Mouse (Mus musculus): ENCODE results near the gene Hist2h3c2. TPM values are rescaled to one million over a fixed set of nuclear protein-coding genes. Genes with fewer than 3 reads are reported as not detected.

Hist2h3c2 gene
- total RNA-seq, 2 experiments from 2014 or later: 11.4 to 12.3 TPM

- no peak overlapping the region for H3K27ac ChIP-seq
- H3K4me3 ChIP-seq: peak overlapping the region; percentile 32
- TF ChIP-seq CTCF (conservative IDR thresholded peaks at IDR 0.05): no peak
- no peak for DNase-seq (ENCODE audit: low spot score in 2 of 2)
Measured at GRCm38 (mm10) chr3:96237904-96238511, 919 bp downstream of the Hist2h3c2 start.

GRCm38 (mm10) chr3:96237335-96237903 is 1.5 kb downstream of the Hist2h3c2 start:
- no peak for TF ChIP-seq CTCF (conservative IDR thresholded peaks at IDR 0.05)
- Histone ChIP-seq H3K27ac (no peak overlapping the region), H3K4me3 (no peak overlapping the region)
- no peak for DNase-seq (ENCODE audit: low spot score in 2 of 2)

GRCm38 (mm10) chr3:96236834-96237334 is 2.0 kb downstream of the Hist2h3c2 start:
- H3K27ac ChIP-seq: no peak overlapping the region
- no peak overlapping the region for H3K4me3 ChIP-seq
- no peak for TF ChIP-seq CTCF (conservative IDR thresholded peaks at IDR 0.05)
- no peak for DNase-seq (ENCODE audit: low spot score in 2 of 2)

GRCm38 (mm10) chr3:96235836-96236235 is 3.1 kb downstream of the Hist2h3c2 start:
- no peak for TF ChIP-seq CTCF (conservative IDR thresholded peaks at IDR 0.05)

GRCm38 (mm10) chr3:96234914-96235313 is 4.0 kb downstream of the Hist2h3c2 start:
- Histone ChIP-seq H3K27ac (peak overlapping the region; percentile 36; the same call in 1 of the 2 replicates), H3K4me3 (no peak overlapping the region)
- TF ChIP-seq CTCF (conservative IDR thresholded peaks at IDR 0.05): peak; percentile 30; the same call in 1 of the 2 replicates
- DNase-seq (ENCODE audit: low spot score in 2 of 2): no peak

More at GRCm38 (mm10) chr3:96235836-96236235, 3.1 kb downstream of the Hist2h3c2 start:
- H3K27ac ChIP-seq: peak overlapping the region; percentile 36
- no peak for DNase-seq (ENCODE audit: low spot score in 2 of 2)
- H3K4me3 ChIP-seq: no peak overlapping the region

- no peak for TF ChIP-seq CTCF (conservative IDR thresholded peaks at IDR 0.05)
- DNase-seq (ENCODE audit: low spot score in 2 of 2): no peak
- H3K27ac ChIP-seq: no peak overlapping the region
- H3K4me3 ChIP-seq: no peak overlapping the region
Measured at GRCm38 (mm10) chr3:96231758-96232120, 7.2 kb downstream of the Hist2h3c2 start.

- H3K27ac ChIP-seq: no peak overlapping the region
- no peak for DNase-seq (ENCODE audit: low spot score in 2 of 2)
- TF ChIP-seq CTCF (conservative IDR thresholded peaks at IDR 0.05): no peak
- no peak overlapping the region for H3K4me3 ChIP-seq
Measured at GRCm38 (mm10) chr3:96230910-96231757, 7.8 kb downstream of the Hist2h3c2 start.

GRCm38 (mm10) chr3:96230404-96230803 is 8.5 kb downstream of the Hist2h3c2 start:
- DNase-seq (ENCODE audit: low spot score in 2 of 2): no peak
- TF ChIP-seq CTCF (conservative IDR thresholded peaks at IDR 0.05): no peak
- no peak overlapping the region for H3K27ac ChIP-seq
- H3K4me3 ChIP-seq: no peak overlapping the region

- no peak for TF ChIP-seq CTCF (conservative IDR thresholded peaks at IDR 0.05)
- Histone ChIP-seq H3K4me3 (no peak overlapping the region), H3K27ac (no peak overlapping the region)
- DNase-seq (ENCODE audit: low spot score in 2 of 2): no peak
Measured at GRCm38 (mm10) chr3:96228828-96229227, 10.1 kb downstream of the Hist2h3c2 start.

GRCm38 (mm10) chr3:96226695-96227648 is 12.0 kb downstream of the Hist2h3c2 start:
- TF ChIP-seq CTCF (conservative IDR thresholded peaks at IDR 0.05): no peak

GRCm38 (mm10) chr3:96225421-96225820 is 13.5 kb downstream of the Hist2h3c2 start:
- DNase-seq (ENCODE audit: low spot score in 2 of 2): no peak
- H3K27ac ChIP-seq: no peak overlapping the region
- no peak for TF ChIP-seq CTCF (conservative IDR thresholded peaks at IDR 0.05)
- H3K4me3 ChIP-seq: no peak overlapping the region

More at GRCm38 (mm10) chr3:96226695-96227648, 12.0 kb downstream of the Hist2h3c2 start:
- DNase-seq (ENCODE audit: low spot score in 2 of 2): no peak
- Histone ChIP-seq H3K4me3 (no peak overlapping the region), H3K27ac (no peak overlapping the region)

GRCm38 (mm10) chr3:96222774-96223173 is 16.2 kb downstream of the Hist2h3c2 start:
- H3K27ac ChIP-seq: peak overlapping the region; percentile 100; the same call in 1 of the 2 replicates
- H3K4me3 ChIP-seq: peak overlapping the region; percentile 90; the same call in 1 of the 2 replicates
- DNase-seq (ENCODE audit: low spot score in 2 of 2): no peak
- TF ChIP-seq CTCF (conservative IDR thresholded peaks at IDR 0.05): no peak

All from layer of hippocampus, adult 2 months (tissue).